Comparison of ENCODE assay signal across 9 mouse cellular contexts in genomic region chr4:107252522-107252921, GRCm38 (mm10). TPM values are rescaled to one million over a fixed set of nuclear protein-coding genes. Genes with fewer than 3 reads are reported as not detected.
DNase-seq lines count a peak whose midpoint lies in the region; ATAC-seq and TF ChIP-seq lines count a peak whose summit lies in the region.
"Had no signal": no experiment of that assay in that cellular context is flagged by ENCODE, and none has a peak within 500 bp of the region (broad histone marks: within the 10 kb centered on the region; RNA-seq: fewer than 3 reads in every experiment).

No protein-coding gene starts in this region.

- H3K36me3 ChIP-seq in erythroblast, embryonic 14.5 days (ENCODE audit: control insufficient read depth), result 0 out of 2 replicates have a peak, but pooled peaks cover 1% of the 10 kb centered on the region
- H3K36me3 ChIP-seq in hindbrain, postnatal 0 days (ENCODE audit: insufficient read depth, low read length), result no peaks in the 10 kb centered on the region
- no peaks in the 10 kb centered on the region for H3K36me3 ChIP-seq in neural tube, embryonic 11.5 days (ENCODE audit: control insufficient read depth, insufficient read depth, low read length)

- H3K27ac ChIP-seq in hindbrain, postnatal 0 days, result peak overlapping the region; percentile 89; the same call in 1 of the 2 replicates
- H3K27ac ChIP-seq in neural tube, embryonic 11.5 days (ENCODE audit: low read depth, low read length), result no peak overlapping the region

- H3K4me3 ChIP-seq in erythroblast, embryonic 14.5 days (replicated peaks), result peak overlapping the region; percentile 84
- peak overlapping the region; percentile 89 for H3K4me3 ChIP-seq in hindbrain, postnatal 0 days (ENCODE audit: low read length)
- H3K4me3 ChIP-seq in neural tube, embryonic 11.5 days (ENCODE audit: low read depth, low read length), result peak overlapping the region; percentile 67

- H3K4me1 ChIP-seq in erythroblast, embryonic 14.5 days (ENCODE audit: control insufficient read depth), result peaks cover 47% of the 10 kb centered on the region
- H3K4me1 ChIP-seq in hindbrain, postnatal 0 days (ENCODE audit: insufficient read depth, low read length), result peaks cover 16% of the 10 kb centered on the region
- peaks cover 17% of the 10 kb centered on the region for H3K4me1 ChIP-seq in neural tube, embryonic 11.5 days (ENCODE audit: control insufficient read depth, insufficient read depth, low read length)

- peaks cover 3% of the 10 kb centered on the region; the same call in 1 of the 2 replicates for H3K27me3 ChIP-seq in erythroblast, embryonic 14.5 days (ENCODE audit: control insufficient read depth)
- no peaks in the 10 kb centered on the region for H3K27me3 ChIP-seq in hindbrain, postnatal 0 days (ENCODE audit: insufficient read depth, low read length)
- no peaks in the 10 kb centered on the region for H3K27me3 ChIP-seq in neural tube, embryonic 11.5 days (ENCODE audit: control insufficient read depth, insufficient read depth, low read length)

- H3K9me3 ChIP-seq in erythroblast, embryonic 14.5 days (ENCODE audit: control insufficient read depth, low read length), result no peaks in the 10 kb centered on the region
- no peaks in the 10 kb centered on the region for H3K9me3 ChIP-seq in hindbrain, postnatal 0 days (ENCODE audit: low read length)
- no peaks in the 10 kb centered on the region for H3K9me3 ChIP-seq in neural tube, embryonic 11.5 days (ENCODE audit: control insufficient read depth, low read length)

- DNase-seq in spleen, adult 18-20 months, result peak; percentile 4 to 5
- no peak for DNase-seq in spleen, postnatal 14 days (ENCODE audit: low spot score in 2 of 2)
- DNase-seq in hindbrain, postnatal 0 days (ENCODE audit: low spot score), result no peak
- peak; percentile 12 for DNase-seq in neural tube, embryonic 11.5 days (ENCODE audit: low spot score)
- no peak for DNase-seq in frontal cortex, postnatal 36 days (ENCODE audit: low spot score in 2 of 2)
- DNase-seq in right cerebral cortex, postnatal 4 days, result no peak

- no peak for ATAC-seq in erythroblast, adult 5-6 weeks (replicated peaks; ENCODE audit: low FRiP score, poor library complexity, severe bottlenecking)
- no peak for ATAC-seq in hindbrain, postnatal 0 days
- ATAC-seq in neural tube, embryonic 11.5 days (ENCODE audit: insufficient read depth, low FRiP score, low TSS enrichment), result no peak

- WGBS in hindbrain, postnatal 0 days, result under 1% methylated on average over 10 of the region's 11 CpGs
- WGBS in neural tube, embryonic 11.5 days, result under 1% methylated on average over 11 of the region's 11 CpGs

- TF ChIP-seq CTCF in hindbrain, postnatal 0 days (IDR thresholded peaks at IDR 0.05; ENCODE audit: low read depth), result no peak

- H3K9ac ChIP-seq in hindbrain, postnatal 0 days (replicated peaks; ENCODE audit: low read length), result peak overlapping the region; percentile 81
- peak overlapping the region; percentile 63 for H3K9ac ChIP-seq in neural tube, embryonic 11.5 days (ENCODE audit: low read length)

- peak overlapping the region; percentile 66 for H3K4me2 ChIP-seq in hindbrain, postnatal 0 days (ENCODE audit: low read depth, low read length)
- H3K4me2 ChIP-seq in neural tube, embryonic 11.5 days (ENCODE audit: low read depth), result peak overlapping the region; percentile 68

RNA-seq across cellular contexts. Expression of gene Lrrc42, which starts 0.8 kb away (rescaled TPM):
- 0.52 and 0.53 TPM in 2 replicates for polyA plus RNA-seq in erythroblast, embryonic 14.5 days (2012)
- total RNA-seq in erythroblast, adult 5-6 weeks (2015; ENCODE audit: low replicate concordance), result 2.3 and 12.3 TPM in 2 replicates
- total RNA-seq in erythroblast, adult 5-6 weeks (2017; ENCODE audit: low replicate concordance), result 11.9 and 13.1 TPM in 2 replicates
- 6.6 and 18.2 TPM in 2 replicates for total RNA-seq in hindbrain, postnatal 0 days (2014; rRNA removed)
- 33.5 and 42.2 TPM in 2 replicates for polyA plus RNA-seq in hindbrain, postnatal 0 days (2015; fragmentation: Nextera tagmentation; extraction: Ambion mirVana)
- 81.8 and 83.9 TPM in 2 replicates for polyA plus RNA-seq in neural tube, embryonic 11.5 days (2014; fragmentation: Nextera tagmentation; extraction: Ambion mirVana)

RNA-seq across cellular contexts. Expression of gene Hspb11, which starts 0.9 kb away (rescaled TPM):
- 0.17 and 0.28 TPM in 2 replicates for polyA plus RNA-seq in erythroblast, embryonic 14.5 days (2012)
- 7.3 TPM in 1 of 2 replicates, not detected in the other for total RNA-seq in erythroblast, adult 5-6 weeks (2015; ENCODE audit: low replicate concordance)
- 0.98 TPM in 1 of 2 replicates, not detected in the other for total RNA-seq in erythroblast, adult 5-6 weeks (2017; ENCODE audit: low replicate concordance)
- 7.5 and 12.2 TPM in 2 replicates for total RNA-seq in hindbrain, postnatal 0 days (2014; rRNA removed)
- 36.4 and 38.8 TPM in 2 replicates for polyA plus RNA-seq in hindbrain, postnatal 0 days (2015; fragmentation: Nextera tagmentation; extraction: Ambion mirVana)
- polyA plus RNA-seq in neural tube, embryonic 11.5 days (2014; fragmentation: Nextera tagmentation; extraction: Ambion mirVana), result 26.1 and 31.6 TPM in 2 replicates

RNA-seq across cellular contexts. Expression of gene Ldlrad1, which starts 43.5 kb away (rescaled TPM):
- not detected in 2 replicates for polyA plus RNA-seq in erythroblast, embryonic 14.5 days (2012)
- total RNA-seq in erythroblast, adult 5-6 weeks (2015; ENCODE audit: low replicate concordance), result 1.5 TPM in 1 of 2 replicates, not detected in the other
- total RNA-seq in erythroblast, adult 5-6 weeks (2017; ENCODE audit: low replicate concordance), result not detected in 2 replicates
- not detected in 2 replicates for total RNA-seq in hindbrain, postnatal 0 days (2014; rRNA removed)
- not detected in 2 replicates for polyA plus RNA-seq in hindbrain, postnatal 0 days (2015; fragmentation: Nextera tagmentation; extraction: Ambion mirVana)
- not detected in 2 replicates for polyA plus RNA-seq in neural tube, embryonic 11.5 days (2014; fragmentation: Nextera tagmentation; extraction: Ambion mirVana)

RNA-seq across cellular contexts. Expression of gene Dio1, which starts 54.4 kb away (rescaled TPM):
- not detected in 2 replicates for polyA plus RNA-seq in erythroblast, embryonic 14.5 days (2012)
- total RNA-seq in erythroblast, adult 5-6 weeks (2015; ENCODE audit: low replicate concordance), result not detected in 2 replicates
- not detected in 2 replicates for total RNA-seq in erythroblast, adult 5-6 weeks (2017; ENCODE audit: low replicate concordance)
- not detected in 2 replicates for total RNA-seq in hindbrain, postnatal 0 days (2014; rRNA removed)
- polyA plus RNA-seq in hindbrain, postnatal 0 days (2015; fragmentation: Nextera tagmentation; extraction: Ambion mirVana), result not detected in 2 replicates
- not detected in 2 replicates for polyA plus RNA-seq in neural tube, embryonic 11.5 days (2014; fragmentation: Nextera tagmentation; extraction: Ambion mirVana)
- total RNA-seq: heart, adult 18-20 months had no signal

Comparison
In these comparisons a context has a peak if more than half of its experiments do, and no peak if none do; other contexts are left out.
1. DNase-seq: peak in spleen, adult 18-20 months (2 of 2) and neural tube, embryonic 11.5 days (single experiment); none in spleen, postnatal 14 days (0 of 2), hindbrain, postnatal 0 days (single experiment), frontal cortex, postnatal 36 days (0 of 2) and right cerebral cortex, postnatal 4 days (single experiment).
2. RNA of gene Lrrc42, which starts 0.8 kb away (polyA plus RNA-seq): 81.8 to 83.9 TPM in neural tube, embryonic 11.5 days and 33.5 to 42.2 TPM in hindbrain, postnatal 0 days; 0.52 to 0.53 TPM in erythroblast, embryonic 14.5 days; every median in the first group is over 10 times any median in the second.
3. RNA of gene Hspb11, which starts 0.9 kb away (polyA plus RNA-seq): 36.4 to 38.8 TPM in hindbrain, postnatal 0 days and 26.1 to 31.6 TPM in neural tube, embryonic 11.5 days; 0.17 to 0.28 TPM in erythroblast, embryonic 14.5 days; every median in the first group is over 10 times any median in the second.
4. Peak in every context shown above with its lines, with median percentiles within 50 percentile points of each other: H3K4me3 ChIP-seq.